Comparison of ENCODE assay signal across 8 mouse cellular contexts in genomic region chr14:32683251-32683838, GRCm38 (mm10). TPM values are rescaled to one million over a fixed set of nuclear protein-coding genes. Genes with fewer than 3 reads are reported as not detected.
DNase-seq lines count a peak whose midpoint lies in the region; ATAC-seq and TF ChIP-seq lines count a peak whose summit lies in the region.

No protein-coding gene starts in this region.

- H3K27ac ChIP-seq in bone marrow macrophage, adult 2 months (ENCODE audit: insufficient read depth, low read depth, low read length), result peak overlapping the region; percentile 8; the same call in 1 of the 2 replicates
- H3K27ac ChIP-seq in embryonic facial prominence, embryonic 14.5 days (replicated peaks; ENCODE audit: low read depth, low read length), result no peak overlapping the region
- H3K27ac ChIP-seq in heart, postnatal 0 days (ENCODE audit: low read depth), result peak overlapping the region; percentile 97

- no peaks in the 10 kb centered on the region for H3K9me3 ChIP-seq in embryonic facial prominence, embryonic 14.5 days (ENCODE audit: control insufficient read depth, low read length)
- H3K9me3 ChIP-seq in heart, postnatal 0 days (replicated peaks; ENCODE audit: control insufficient read depth, low read length), result no peaks in the 10 kb centered on the region

- H3K36me3 ChIP-seq in embryonic facial prominence, embryonic 14.5 days (ENCODE audit: control insufficient read depth, insufficient read depth, low read length), result no peaks in the 10 kb centered on the region
- no peaks in the 10 kb centered on the region for H3K36me3 ChIP-seq in heart, postnatal 0 days (replicated peaks; ENCODE audit: control insufficient read depth, insufficient read depth, low read length)

- no peak for TF ChIP-seq POLR2A in bone marrow macrophage, adult 2 months (IDR thresholded peaks at IDR 0.05; ENCODE audit: borderline replicate concordance, low read depth, low read length)

- peaks cover 24% of the 10 kb centered on the region for H3K4me1 ChIP-seq in bone marrow macrophage, adult 2 months (ENCODE audit: control insufficient read depth, insufficient read depth, low read length)
- H3K4me1 ChIP-seq in embryonic facial prominence, embryonic 14.5 days (ENCODE audit: control insufficient read depth, insufficient read depth, low read length), result no peaks in the 10 kb centered on the region; the same call in none of the 2 replicates
- peaks cover 33% of the 10 kb centered on the region for H3K4me1 ChIP-seq in heart, postnatal 0 days (ENCODE audit: control insufficient read depth, insufficient read depth)

- H3K27me3 ChIP-seq in embryonic facial prominence, embryonic 14.5 days (replicated peaks; ENCODE audit: control insufficient read depth, insufficient read depth, low read length), result no peaks in the 10 kb centered on the region
- no peaks in the 10 kb centered on the region for H3K27me3 ChIP-seq in heart, postnatal 0 days (ENCODE audit: control insufficient read depth, insufficient read depth, low read length)

- 26% methylated on average over 19 of the region's 19 CpGs for WGBS in embryonic facial prominence, embryonic 14.5 days
- WGBS in heart, postnatal 0 days, result 5% methylated on average over 19 of the region's 19 CpGs

- peak overlapping the region; percentile 28; the same call in 1 of the 2 replicates for H3K9ac ChIP-seq in embryonic facial prominence, embryonic 14.5 days (ENCODE audit: low read depth, low read length)
- H3K9ac ChIP-seq in heart, postnatal 0 days (replicated peaks; ENCODE audit: low read depth, low read length), result peak overlapping the region; percentile 74

- peak overlapping the region; percentile 1; the same call in 1 of the 2 replicates for H3K4me2 ChIP-seq in embryonic facial prominence, embryonic 14.5 days (ENCODE audit: low read depth, low read length)
- peak overlapping the region; percentile 71 for H3K4me2 ChIP-seq in heart, postnatal 0 days (ENCODE audit: low read depth, low read length)

- TF ChIP-seq EP300 in heart, postnatal 0 days (IDR thresholded peaks at IDR 0.05; ENCODE audit: low read depth), result no peak

- intact Hi-C loops in left cerebral cortex, postnatal 25 days (cut with DNase I), result no loop called here
- intact Hi-C loops in left cerebral cortex, postnatal 4 days (cut with DNase I), result no loop called here

- peak; percentile 16 to 17 for DNase-seq in left cerebral cortex, postnatal 25 days (ENCODE audit: low spot score in 2 of 2)
- DNase-seq in left cerebral cortex, postnatal 4 days, result no peak
- peak; percentile 46 for DNase-seq in embryonic facial prominence, embryonic 14.5 days (ENCODE audit: low spot score)
- peak; percentile 76 for DNase-seq in heart, postnatal 0 days (ENCODE audit: low spot score)
- DNase-seq in lung, postnatal 36 days, result peak; percentile 21
- no peak for DNase-seq in c-Kit-positive CD71-positive TER-119-positive erythroid progenitor cells, embryonic 14.5 days (ENCODE audit: low spot score)
- no peak for DNase-seq in thymus, postnatal 10 days (ENCODE audit: low spot score in 2 of 2)

- no peak; the same call in 1 of the 2 replicates for ATAC-seq in embryonic facial prominence, embryonic 14.5 days (ENCODE audit: low read depth)
- peak; percentile 37 for ATAC-seq in heart, postnatal 0 days (ENCODE audit: insufficient read depth, low read depth)

- no peak for TF ChIP-seq CTCF in bone marrow macrophage, adult 2 months (IDR thresholded peaks at IDR 0.05; ENCODE audit: low read depth, low read length)
- no peak for TF ChIP-seq CTCF in heart, postnatal 0 days (IDR thresholded peaks at IDR 0.05; ENCODE audit: low read depth)

- H3K4me3 ChIP-seq in bone marrow macrophage, adult 2 months (ENCODE audit: insufficient read depth, low read length), result 0 out of 2 replicates have a peak overlapping the region, but pooled peaks have one; percentile 7
- H3K4me3 ChIP-seq in embryonic facial prominence, embryonic 14.5 days (ENCODE audit: low read depth, low read length), result no peak overlapping the region
- H3K4me3 ChIP-seq in heart, postnatal 0 days (ENCODE audit: low read depth, low read length), result peak overlapping the region; percentile 60

RNA-seq across cellular contexts. Expression of gene 3425401B19Rik, which starts 1.7 kb away (rescaled TPM):
- under 1 TPM; 0.21 to 0.25 TPM for total RNA-seq in left cerebral cortex, postnatal 25 days (2021)
- not detected for total RNA-seq in left cerebral cortex, postnatal 4 days (2021)
- not detected in 2 replicates for polyA plus RNA-seq in bone marrow macrophage, adult 2 months (2012; ENCODE audit: insufficient read depth, insufficient read length, missing spikeins)
- 2.9 and 3.1 TPM in 2 replicates for polyA plus RNA-seq in embryonic facial prominence, embryonic 14.5 days (2014; fragmentation: Nextera tagmentation; extraction: Ambion mirVana)
- total RNA-seq in heart, postnatal 0 days (2014; rRNA removed; ENCODE audit: low replicate concordance), result 19.4 and 22.8 TPM in 2 replicates
- polyA plus RNA-seq in heart, postnatal 0 days (2015; fragmentation: Nextera tagmentation; extraction: Ambion mirVana), result 11.2 and 12.1 TPM in 2 replicates

Comparison
In these comparisons a context has a peak if more than half of its experiments do, and no peak if none do; other contexts are left out.
1. DNase-seq: peak in left cerebral cortex, postnatal 25 days (2 of 2), embryonic facial prominence, embryonic 14.5 days (single experiment), heart, postnatal 0 days (single experiment) and lung, postnatal 36 days (single experiment); none in left cerebral cortex, postnatal 4 days (single experiment), c-Kit-positive CD71-positive TER-119-positive erythroid progenitor cells, embryonic 14.5 days (single experiment) and thymus, postnatal 10 days (0 of 2).
2. RNA of gene 3425401B19Rik, which starts 1.7 kb away (total RNA-seq): 19.4 to 22.8 TPM in heart, postnatal 0 days; 0.21 to 0.25 TPM in left cerebral cortex, postnatal 25 days and not detected in left cerebral cortex, postnatal 4 days; every median in the first group is over 10 times any median in the second.